Mouse (Mus musculus) layer of hippocampus, adult 18-20 months (tissue): ENCODE results near the gene Afap1. TPM values are rescaled to one million over a fixed set of nuclear protein-coding genes. Genes with fewer than 3 reads are reported as not detected.

Experiments used
- DNase-seq, 2 experiments: peaks; one replicate each; pipeline ENCODE4 v3.0.0; 2022; ENCODE audit warnings: low spot score in 2 of 2
- total RNA-seq, 2 experiments: library from RNA; stranded (reverse); gene quantifications; 2 replicates each; pipeline ENCODE4 v1.2.3; 2021

Gene Afap1
- total RNA-seq, 2 experiments from 2014 or later = 23.1 to 29.1 TPM

DNA sequence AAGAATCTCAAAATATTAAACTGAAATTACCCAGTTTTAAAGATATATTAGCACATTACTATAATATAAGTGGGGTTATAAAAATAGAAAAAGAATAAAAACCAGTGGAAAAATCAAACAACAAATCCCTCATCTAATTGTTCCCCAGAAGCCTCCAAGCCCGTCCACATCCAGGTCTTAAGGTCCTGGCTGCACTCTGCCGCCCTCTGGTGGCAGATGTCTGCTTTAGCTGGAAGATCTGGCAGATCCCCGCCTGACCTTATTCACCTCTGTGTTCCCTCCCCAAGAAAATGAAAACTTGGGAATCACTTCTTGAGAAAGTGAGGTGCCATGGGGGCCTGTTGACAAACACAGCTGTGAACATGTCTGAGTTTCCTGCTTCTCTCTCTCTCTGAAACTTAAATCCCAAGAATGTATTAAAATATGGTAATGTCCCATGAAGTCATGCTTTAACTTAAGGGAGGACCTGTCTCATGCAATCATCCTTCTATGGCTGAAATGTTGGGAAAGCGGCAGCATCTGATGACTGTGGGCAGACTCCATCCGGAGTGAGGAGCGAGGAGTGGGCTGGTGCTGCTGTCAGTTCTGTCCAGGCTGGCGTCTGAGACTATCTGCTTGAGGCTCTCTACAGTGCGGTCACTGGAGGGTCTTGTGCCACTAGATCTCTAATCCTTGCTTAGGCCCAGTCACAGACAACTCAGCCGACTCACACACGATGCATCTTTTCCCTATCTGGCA lies 78.9 kb downstream of the Afap1 start:
- DNase-seq = peak in 1 of 2 experiments; percentile 61

DNA sequence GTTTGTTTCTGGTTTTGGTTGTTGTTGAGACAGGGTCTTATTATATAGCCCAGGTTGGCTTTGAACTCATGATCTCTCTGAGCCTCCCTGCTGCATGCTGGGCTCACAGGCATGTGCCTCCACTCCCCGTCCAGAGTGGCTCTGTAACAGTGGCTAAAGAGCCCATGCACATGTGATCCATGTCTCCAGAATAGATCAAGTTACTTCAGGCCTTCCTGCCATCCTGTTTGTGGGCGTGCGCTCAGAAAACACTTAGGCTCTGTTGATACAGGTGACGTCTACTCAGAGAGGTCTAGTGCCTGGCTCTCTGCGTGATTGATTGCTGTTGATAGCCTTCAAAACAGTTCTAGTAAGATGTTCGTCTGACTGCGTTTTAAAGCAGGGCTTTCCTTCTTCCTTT lies 79.6 kb downstream of the Afap1 start:
- no peak for DNase-seq

DNA sequence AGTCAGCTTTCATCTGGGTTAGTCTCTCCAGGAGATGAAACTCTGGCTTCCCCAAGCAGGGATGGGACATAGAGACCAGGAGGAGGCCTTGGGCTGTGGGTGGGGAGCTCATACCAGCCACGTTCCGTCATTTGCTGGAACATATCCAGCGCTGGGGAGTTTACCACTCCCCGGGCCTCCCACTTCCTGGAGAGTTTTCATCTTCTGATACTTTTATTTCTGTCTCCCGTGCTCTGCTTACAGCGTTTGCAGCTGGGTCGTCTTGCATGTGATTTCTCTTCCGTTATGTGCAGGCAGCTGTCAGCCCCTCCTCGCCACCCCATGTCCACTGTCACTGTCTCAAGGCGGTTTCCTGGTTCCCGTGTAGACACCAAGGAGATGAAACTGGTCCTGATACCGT lies 80.7 kb downstream of the Afap1 start:
- peak in 1 of 2 experiments; percentile 38 for DNase-seq

DNA sequence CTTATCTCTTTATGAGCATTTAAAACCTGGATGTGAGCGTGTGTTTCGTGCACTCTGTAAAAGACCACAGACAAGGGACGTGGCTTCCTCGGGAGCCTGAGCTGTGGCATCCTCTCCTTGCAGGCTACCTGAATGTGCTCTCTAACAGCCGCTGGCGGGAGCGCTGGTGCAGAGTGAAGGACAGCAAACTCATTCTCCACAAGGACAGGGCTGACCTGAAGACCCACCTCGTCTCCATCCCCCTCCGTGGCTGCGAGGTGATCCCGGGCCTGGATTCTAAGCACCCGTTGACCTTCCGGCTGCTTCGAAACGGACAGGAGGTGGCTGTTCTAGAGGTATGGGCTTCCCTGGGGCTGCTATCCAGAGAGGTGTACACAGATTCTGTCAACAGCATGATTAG lies 81.1 kb downstream of the Afap1 start:
- DNase-seq = no peak

DNA sequence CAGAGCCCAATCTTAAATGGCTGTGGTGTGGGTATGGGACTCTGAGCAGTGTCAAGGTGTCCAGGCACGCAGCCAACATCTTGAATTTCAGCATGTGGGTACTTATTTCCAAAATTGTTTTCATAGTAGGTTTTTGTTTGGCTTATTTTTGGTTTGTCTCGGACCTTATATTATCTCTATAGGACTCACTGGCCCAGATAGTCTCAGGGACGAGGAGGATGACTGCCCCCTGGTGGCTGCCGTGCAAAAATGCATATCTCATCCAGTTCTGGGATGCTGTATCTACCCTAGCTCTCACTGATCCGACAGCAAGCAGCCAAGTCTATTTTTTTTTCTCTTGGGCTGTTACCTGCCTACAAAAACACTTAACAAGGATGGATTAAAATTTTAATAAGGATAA lies 82.6 kb downstream of the Afap1 start:
- DNase-seq = peak in 1 of 2 experiments; percentile 64

DNA sequence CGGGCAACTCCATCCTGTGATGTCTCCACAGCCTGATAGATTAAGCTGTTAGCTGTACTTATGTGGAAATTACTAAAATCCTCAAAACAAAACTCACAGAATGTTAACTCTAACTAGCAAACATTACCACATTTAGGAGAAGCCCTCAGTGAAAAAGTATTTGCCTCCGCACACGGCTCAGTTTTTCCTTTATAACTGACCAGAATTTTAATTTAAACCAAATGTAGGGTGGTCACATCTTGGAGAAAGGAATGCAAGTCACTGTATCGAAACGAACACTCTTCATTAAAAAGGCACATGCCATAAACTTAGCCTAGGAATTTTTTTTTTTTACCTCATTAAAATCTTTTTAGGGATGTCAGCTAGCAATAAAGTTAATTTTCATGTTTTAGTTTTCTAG lies 87.4 kb downstream of the Afap1 start:
- no peak for DNase-seq

DNA sequence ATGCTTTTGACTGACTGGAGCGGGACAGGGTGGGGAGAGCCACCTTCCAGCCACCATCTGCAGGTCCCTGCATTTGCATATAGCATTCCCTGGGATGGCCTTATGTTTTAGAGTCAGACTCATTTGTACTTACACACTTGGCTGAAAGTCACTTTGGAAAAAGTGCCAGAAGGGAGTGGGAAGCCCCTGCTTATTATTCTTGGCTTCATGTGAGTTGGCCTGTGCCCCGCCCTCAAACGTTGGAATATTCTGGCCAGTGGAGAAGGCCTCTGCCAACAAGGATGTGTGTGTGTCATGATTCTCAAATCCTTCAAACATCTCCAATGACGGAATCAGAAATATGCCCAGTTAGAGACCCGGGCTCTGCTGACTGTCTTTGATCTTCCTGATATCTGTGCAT lies 88.2 kb downstream of the Afap1 start:
- DNase-seq = no peak

DNA sequence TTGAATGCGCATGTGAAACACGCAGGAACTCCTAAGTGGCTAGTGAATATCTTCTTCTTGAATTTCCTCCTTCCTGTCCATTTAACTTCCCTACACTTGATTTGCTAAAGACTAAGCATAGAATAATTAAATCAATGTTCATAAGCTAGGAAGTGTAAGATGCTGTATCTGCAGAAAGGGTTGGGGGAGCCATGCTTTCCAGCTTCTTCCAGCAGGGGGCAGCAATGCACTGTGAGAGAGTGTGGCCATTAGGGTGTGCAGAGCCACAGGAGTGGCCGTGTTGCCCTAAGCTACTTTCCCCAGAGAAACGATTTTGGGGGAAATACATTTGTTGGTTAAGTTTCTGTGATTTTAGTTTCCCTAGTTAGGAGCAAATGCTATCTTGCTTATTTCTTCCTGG lies 88.9 kb downstream of the Afap1 start:
- peak; percentile 81 to 91 for DNase-seq

DNA sequence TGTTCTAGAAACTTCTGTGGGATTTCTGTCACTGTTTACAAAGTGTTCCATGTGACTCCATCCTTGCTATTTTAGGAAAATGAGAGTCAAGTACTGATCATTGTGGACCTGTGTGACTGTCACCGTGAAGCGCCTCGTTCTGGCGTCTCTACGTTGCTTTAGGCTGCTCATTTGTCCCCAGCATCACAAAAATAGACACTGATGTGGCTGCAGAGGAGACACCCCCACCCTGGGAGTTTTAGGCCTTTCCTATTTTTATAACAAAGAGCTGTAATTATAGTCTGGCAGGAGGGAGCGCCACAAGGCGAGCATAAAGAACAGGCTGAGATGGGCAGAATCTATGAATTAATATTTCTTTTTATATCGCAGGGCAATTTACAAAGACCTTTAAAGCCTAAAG lies 92.5 kb downstream of the Afap1 start:
- DNase-seq = peak in 1 of 2 experiments; percentile 34

DNA sequence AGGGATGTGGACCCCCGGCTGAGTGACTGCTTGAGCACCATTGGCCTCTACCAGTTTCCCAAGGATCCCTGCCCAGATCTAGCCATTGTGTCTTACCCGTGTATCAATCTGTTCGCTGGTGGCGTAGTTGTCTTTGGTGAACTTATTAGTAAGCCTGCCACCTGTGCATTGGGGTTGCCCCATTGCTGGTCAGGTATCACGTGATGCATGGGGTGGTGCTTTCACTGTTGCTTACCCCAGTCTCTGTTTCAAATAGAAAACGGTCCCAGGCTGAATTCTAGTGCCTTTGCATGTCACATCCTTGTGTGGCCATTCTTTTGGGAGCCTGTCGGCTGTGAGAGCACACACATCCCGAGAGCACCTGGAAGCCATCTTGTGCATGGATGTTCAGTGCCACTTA lies 95.0 kb downstream of the Afap1 start:
- no peak for DNase-seq

DNA sequence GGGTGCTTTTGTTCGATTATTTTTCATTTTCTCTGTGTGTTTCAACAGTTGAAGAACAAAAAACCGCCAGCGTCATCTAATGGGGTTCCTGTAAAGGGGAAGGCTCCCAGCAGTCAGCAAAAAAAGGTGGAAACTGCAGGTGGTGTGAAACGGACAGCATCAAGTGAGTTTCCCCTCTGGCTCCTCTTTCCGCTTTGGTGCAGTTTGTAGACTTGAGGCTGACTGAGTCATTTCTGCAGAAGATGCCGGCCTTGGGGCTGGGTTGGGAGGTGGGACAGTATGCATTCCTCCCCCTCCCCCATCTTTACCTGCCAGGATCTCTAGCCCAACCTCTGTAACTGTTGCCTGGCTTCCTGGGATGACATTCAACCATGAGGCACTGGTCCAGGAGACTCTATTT lies 96.4 kb downstream of the Afap1 start:
- DNase-seq = no peak

DNA sequence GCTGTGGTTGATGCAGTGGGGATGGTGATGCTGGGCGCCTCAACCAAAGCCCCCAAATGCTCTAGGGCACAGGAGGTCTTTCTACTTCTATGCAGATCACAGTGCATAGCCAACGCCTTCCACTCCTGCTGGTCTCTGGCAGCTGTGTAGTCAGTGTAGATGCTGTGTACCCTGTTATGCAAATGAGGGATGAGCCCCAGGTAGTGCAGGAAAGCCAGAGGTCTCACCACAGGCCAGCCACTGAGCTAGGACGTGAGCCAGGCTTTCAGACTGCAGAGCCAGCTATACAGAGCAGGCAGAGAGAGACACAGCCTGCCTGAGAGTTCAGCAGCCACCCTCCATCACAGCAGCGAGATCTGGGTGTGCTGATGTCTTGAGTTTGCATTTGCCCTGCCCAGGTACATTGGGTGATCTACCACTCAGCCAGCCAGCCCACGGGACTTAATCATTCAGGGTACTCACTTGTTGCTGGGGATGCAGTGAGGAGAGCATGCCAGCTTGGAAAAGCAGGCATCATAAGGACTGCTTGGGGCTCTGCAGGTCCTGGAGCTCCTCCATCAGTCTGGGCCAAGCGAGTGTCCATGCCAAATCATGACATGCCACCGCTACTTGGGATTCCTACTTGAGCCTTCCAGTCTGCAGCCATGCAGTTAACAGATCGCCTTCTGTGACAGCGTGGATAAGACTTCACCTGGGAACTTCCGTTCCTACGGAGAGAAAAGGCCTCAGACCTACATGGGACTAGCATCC lies 97.0 kb downstream of the Afap1 start:
- no peak for DNase-seq

DNA sequence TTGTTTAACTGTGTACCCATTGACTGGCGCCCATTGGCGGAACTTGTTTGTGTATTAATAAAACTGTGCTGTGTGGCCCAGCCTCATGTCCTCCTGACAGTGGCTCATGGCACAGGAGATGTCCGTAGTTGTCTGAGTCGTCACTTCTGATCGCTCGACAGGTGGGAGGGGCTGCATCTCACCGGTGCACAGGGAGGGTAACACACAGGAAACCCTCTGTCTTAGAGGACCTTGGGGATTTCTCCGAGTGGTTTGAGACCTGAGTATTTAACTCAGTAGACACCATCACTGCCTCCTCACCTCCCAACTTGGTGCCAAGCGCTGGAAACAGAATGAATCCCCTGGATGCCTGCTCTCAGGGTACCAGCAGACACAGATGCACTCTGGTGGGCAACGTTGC lies 110.7 kb downstream of the Afap1 start:
- DNase-seq = no peak

DNA sequence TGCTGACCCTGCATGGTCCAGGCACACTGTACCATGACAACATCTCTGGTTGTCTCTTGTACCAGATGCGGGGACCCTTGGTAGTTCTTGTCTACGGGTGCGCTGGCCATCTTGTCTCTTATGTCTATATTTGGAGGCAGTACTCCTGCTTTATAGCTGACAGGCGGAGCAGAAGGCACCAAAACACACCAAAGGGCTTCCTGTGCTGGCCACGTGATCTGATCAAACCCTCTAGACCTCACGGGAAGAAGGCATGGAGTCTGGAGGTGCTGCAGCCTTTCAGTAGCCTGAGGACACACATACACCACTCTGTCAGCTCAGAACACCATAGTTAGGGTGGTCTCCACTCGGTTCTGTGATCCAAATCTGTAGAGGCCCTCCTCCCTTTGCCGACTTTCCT lies 113.0 kb downstream of the Afap1 start:
- no peak for DNase-seq

DNA sequence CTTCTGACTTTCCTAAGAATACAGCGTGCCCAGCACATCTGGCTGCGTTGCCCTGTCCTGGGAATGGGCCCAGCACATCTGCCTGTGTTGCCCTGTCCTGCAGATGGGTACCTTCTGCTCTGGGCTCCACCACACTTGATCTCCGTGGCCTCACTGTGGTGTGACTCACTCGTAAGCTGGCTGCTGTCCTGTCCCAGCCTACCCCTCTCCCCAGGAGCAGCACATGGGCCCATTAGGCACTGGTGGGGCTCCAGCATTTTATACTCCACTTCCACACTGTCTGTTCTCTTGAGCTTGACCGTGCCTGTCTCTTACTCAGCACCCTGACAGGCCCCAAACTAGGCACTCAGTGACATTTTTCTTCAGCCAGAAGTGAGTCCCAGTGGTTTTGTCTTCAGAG lies 113.5 kb downstream of the Afap1 start:
- no peak for DNase-seq

DNA sequence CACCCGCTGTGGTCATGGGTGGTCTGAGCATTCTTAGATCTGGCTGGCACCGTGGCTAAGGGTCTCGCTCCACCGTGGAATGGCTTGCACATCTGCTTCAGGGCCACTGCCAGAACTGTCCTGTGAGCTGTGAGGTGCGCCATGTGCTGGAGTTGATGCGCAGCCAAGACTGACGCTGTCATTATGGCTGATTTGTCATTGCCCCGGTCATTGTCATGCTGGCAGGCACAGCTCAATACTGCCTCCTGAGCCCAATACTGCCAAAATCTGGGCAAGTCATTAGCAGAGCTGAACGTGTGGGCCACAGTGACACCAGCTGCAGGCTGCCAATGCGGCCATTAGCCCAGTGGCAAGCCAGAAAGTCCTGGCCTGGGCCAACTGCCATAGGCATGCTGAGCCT lies 114.5 kb downstream of the Afap1 start:
- peak; percentile 14 to 21 for DNase-seq

DNA sequence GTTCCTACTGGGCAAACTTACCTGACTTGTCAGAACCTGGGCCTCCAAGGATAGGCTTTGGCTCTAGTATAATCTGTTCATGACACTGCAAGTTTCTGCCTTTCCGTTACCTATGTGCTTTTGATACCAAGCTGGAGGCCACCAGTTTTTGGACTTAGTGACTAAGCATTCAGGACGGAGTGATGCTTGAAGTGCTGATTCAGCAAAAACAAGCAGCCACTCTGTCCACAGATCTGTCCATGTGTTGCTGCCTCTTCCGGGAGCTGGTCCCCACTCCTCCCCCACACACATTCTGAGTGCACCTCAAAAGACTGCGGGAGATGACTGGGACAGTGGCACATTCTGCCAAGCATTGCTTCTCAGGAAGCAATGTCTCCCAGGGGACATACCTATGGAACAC lies 116.3 kb downstream of the Afap1 start:
- DNase-seq = no peak

DNA sequence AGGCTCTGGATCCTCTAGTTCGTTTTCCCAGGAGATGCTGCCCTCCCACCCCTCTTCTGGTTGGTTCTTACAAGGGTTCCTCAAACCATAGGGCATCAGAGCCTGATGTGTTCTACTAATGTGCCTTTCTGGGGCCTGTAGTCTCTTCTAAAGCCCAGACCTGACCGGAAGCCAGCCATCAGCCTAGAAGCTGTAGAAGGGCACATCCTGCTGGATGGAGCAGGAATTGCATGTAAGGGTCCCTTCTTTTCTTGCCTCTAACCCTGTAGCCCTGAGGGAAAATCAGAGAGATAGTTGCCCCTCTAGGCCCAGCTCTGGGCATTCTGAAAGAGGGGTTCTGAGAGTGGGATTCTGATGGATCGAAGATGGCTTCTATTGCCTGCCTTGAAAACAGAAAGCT lies 125.2 kb downstream of the Afap1 start:
- no peak for DNase-seq

DNA sequence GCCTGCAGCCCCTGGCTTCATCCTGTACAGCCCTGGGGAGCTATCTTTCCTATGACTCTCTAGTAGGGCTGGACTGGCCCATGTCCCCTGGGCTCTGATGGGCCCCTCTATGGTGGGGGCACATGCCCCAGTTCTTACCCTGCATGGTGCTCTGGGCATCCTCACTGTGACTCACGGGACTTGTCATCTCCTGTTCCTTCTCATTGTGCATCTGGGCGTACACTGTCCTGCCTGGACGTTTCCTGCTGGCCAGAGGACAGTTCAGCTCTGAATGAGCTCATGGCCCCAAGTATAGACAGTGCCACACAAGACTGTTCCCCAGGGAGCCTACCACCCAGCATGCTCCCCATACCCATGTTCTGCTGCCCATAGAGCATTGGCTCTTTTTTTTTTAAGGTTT lies 128.0 kb downstream of the Afap1 start:
- DNase-seq = no peak

DNA sequence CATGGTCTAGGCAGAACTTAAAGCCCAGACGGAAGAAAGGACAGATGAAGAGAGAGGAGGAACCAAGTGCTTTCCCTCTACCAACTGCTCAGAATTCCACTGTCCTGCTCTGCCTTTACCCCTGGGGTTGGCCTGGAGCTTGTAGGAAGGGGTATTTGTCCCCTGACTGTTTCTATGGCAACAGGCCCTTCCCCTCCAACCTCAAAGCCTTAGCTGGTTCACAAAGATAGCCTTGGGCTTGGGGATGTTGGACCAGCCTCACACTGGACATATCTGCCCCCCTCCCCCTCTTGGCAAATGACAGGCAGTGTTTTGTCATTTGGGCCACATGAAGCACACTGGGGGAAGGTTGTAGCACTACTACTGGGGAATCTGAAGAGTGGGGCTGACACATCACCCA lies 129.2 kb downstream of the Afap1 start:
- no peak for DNase-seq

DNA sequence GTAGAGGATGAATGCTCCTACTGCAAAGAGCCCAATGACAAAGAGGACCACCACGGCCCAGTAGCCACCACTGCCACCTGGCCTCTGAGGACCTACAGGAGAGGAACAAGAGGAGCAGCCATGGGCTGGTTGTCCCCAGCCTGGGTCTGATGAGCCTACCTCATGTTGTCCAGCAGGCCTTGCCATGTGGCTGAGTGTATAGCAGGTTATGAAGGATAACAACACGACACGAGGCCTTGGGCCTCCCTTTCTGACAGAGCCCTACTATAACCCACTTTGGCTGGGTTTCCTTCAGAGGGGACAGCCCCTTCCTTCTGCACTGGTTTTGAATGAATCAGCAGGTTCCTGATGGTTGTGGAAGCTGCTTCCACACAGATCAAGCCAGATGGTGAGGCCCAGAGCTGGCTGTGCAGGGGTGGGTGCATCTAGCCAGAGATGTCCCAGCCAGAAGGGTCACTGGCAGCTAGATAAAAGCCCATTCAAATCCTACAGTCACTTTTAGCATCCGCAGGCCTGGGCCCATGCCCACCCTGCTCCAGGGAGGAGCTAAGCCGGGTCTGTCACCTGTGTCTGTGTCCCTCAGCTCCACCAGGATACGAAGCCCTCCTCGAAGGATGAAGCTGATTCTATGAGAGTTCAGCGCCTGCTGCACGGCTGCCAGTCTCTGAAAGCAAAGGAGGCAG lies 131.0 kb downstream of the Afap1 start:
- peak in 1 of 2 experiments; percentile 25 for DNase-seq

DNA sequence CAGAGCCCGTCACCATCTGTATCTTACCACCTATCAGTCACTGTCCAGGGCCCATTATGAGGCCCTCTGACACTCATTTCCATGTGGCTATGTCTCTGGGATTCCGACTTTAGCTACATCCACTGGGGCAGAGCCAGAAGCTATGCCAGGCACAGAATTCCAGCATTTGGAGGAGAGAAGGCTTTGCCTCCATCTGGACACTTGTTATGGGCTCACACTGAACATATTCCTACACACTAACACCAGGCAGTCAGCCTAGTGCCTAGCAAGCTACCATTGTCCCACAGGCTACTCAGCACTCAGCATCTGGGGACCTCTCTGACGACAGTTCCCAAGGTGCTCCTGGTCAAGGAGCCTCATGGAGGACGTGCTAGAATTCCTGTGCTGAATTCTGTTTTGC lies 132.0 kb downstream of the Afap1 start:
- peak in 1 of 2 experiments; percentile 27 for DNase-seq
